Mouse (Mus musculus): ENCODE data around the gene Aspscr1.

Gene Aspscr1

DNA sequence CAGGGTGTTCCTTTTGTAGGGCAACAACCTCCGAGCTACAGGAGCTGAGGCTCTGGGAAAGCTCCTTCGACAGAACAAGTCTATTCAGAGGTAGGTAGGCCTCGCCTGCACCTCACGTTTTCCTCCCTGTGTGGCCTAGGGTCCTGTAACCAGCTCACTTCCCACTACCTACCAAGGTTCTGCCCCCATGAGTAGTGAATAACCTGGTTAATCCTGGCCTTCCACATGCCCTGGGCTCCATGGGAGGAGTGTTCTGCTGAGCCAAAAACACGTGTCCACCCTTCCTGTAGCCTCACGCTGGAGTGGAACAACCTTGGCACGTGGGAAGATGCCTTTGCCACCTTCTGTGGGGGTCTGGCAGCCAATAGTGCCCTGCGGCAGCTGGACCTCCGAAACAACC, 42.4 kb downstream of the Aspscr1 start:
- DNase-seq: no peak

- DNase-seq: no peak
These were observed 46.5 kb downstream of the Aspscr1 start for GRCm38 (mm10) chr11:120719242-120719641.

GRCm38 (mm10) chr11:120719841-120720376, 47.1 kb downstream of the Aspscr1 start:
- DNase-seq: no peak

DNA sequence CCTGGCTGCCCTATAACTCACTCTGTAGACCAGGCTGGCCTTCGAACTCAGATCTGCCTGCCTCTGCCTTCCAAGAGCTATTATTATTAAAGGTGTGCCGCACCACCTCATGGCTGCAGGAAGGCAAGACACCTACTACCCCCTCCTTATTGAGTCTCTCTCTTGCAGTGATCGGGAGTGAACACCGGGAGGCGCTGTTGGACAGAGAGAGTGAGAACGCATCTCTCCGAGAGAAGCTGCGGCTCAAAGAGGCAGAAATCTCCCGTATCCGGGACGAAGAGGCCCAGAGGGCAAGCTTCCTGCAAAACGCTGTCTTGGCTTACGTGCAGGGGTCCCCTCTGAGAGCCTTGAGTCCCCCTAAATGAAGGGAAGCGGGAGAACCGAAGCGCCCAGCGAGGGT, 47.7 kb downstream of the Aspscr1 start:
- peak; percentile 87 for DNase-seq

DNA sequence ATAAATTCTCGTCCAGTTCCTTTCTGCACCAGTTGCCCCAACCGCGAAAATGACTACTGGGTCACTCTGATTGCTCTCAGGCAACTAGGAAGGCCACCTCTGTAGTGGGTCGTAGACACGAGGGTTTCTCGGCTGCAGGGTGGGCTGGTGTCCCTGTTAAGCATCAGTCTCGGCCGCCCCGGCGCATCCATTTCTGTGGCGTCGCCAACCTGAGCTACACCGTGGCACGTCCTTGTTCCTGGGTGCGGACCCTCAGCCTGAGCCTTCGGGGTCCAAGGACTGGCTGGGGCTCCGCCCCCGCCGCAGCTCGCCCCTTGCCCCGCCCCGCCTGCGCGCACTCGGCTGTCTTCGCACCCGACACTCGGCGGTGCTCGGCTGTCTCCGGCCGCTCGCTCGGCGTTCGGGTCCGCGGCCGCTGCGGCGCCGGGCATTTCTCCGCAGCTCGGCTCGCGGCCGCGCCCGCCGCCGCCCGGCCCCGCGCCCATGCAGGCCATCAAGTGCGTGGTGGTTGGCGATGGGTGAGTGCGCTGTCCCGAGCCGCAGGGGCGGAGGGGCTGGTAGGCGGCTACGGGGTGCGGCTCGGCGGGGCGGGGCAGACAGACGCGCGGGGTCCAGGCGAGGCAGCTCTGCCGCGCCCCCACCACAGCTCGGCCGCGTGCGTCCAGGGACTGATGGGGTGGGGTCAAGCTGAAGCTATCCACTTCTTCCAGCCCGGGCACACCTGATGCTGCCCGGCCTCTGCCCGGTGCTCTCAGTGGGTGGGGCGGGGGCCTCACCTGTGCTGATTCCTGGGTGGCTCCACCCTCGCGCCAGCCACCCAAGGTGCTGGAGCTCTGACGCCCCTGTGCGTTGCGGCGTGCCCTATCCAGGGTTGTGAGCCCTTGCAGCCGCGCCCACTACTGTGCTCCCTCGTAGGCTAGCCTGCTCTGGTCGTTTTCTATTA, 48.6 kb downstream of the Aspscr1 start, which contains the start of gene Rac3:
Gene Rac3, plus strand, starts transcription at position 347 of the 943 bp plus-strand sequence.
- DNase-seq: peak; percentile 83

- no peak for DNase-seq
These were observed 49.4 kb downstream of the Aspscr1 start for GRCm38 (mm10) chr11:120722067-120722630.

- peak; percentile 69 for DNase-seq
These were observed 50.1 kb downstream of the Aspscr1 start for GRCm38 (mm10) chr11:120722761-120723382.

DNA sequence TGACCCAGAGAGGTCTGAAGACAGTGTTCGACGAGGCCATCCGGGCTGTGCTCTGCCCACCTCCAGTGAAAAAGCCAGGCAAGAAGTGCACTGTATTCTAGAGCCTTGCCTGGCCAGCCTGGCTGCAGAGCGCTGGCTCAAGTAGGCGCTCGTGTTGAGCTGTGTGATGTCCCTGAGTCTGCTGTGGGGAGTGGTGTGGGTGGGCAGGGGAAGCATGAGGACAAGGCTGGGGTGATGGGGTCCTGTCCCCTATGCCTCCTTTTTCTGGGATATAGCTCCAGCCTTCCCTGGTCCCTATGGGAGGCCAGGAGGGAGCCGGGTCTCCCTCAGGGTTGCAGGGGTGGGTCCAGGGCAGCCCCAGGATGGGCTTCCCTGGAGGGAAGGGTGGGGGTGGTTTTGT, 50.7 kb downstream of the Aspscr1 start:
- no peak for DNase-seq

DNA sequence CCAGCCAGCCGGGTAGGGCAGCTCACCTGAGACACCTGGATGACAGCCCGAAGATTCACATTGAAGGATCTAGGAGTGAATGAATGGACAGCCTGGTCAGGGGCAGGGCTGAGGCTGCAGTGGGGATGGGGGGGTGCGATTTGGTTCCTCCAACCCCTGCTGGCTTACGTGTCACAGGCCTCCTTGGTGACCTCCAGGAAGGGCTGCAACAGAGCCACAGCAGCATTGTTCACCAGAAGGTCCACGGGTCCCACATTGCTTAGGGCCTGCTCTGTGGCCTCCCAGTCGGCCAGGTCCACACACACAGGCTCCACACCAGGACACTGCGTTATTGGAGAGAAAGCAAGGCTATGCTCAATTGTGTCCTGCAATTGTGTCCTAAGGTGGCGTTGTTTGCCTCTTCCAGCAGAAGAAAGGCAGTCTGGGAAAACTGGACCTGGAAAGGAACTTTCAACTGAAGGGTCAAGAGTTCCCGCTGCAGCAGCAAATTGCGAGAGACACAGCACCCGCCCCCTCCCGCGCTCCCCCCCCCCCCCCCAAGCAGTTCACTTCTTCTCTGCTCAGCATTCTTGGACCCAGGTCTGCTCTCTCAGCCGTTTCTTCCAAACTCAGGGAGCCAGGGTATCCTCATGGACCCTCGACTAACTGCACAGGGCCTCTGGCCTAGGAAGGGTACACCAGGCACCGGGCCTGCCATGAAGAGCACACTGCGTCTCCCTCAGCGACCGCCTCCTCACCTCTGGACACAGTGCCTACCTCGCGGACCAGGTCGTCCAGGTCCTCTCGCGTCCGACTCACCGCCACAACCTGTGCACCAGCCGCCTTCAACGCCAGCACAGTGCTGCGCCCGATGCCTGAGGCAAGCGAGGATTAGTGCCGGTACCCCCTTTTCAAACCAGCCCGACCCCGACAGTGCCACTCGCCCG, 53.7 kb downstream of the Aspscr1 start:
- DNase-seq: peak; percentile 61

DNA sequence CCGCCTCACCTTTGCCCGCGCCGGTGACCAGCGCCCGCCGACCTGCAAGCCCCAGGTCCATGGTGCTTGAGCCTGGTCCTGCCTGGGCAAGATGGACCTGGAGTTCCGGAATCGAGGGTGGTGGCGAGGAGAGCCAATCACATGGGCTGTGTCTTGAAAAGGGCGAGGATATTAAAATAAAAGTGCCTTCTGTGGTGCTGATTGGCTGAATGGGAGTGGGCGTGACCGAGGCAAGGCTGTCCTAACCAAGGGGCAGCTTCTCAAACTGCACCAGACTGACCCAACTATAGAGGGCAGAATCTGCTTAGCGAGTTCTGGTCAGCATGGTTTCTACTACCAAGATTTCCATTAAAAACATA, 54.4 kb downstream of the Aspscr1 start, which contains the start of gene Dcxr:
Gene Dcxr, minus strand, starts transcription at position 113 of the 359 bp plus-strand sequence.
- DNase-seq: peak; percentile 95

DNA sequence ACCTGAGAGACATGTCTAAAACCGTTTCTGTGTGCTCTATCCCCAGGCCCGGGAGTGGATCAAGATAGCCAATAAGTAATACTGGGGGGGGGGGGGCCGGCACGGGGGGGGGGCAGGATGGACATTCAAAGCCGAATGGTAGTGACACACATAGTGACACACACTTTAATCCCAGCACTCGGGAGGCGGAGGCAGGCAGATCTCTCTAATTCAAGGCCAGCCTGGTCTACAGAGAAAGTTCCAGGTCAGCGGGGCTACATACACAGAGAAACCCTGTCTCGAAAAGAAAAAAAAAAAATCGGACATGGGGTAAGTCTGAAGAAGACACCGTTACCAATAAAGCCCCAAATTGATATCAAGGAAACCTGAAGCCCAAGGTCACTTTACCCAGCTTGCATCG, 54.8 kb downstream of the Aspscr1 start:
- DNase-seq: no peak

DNA sequence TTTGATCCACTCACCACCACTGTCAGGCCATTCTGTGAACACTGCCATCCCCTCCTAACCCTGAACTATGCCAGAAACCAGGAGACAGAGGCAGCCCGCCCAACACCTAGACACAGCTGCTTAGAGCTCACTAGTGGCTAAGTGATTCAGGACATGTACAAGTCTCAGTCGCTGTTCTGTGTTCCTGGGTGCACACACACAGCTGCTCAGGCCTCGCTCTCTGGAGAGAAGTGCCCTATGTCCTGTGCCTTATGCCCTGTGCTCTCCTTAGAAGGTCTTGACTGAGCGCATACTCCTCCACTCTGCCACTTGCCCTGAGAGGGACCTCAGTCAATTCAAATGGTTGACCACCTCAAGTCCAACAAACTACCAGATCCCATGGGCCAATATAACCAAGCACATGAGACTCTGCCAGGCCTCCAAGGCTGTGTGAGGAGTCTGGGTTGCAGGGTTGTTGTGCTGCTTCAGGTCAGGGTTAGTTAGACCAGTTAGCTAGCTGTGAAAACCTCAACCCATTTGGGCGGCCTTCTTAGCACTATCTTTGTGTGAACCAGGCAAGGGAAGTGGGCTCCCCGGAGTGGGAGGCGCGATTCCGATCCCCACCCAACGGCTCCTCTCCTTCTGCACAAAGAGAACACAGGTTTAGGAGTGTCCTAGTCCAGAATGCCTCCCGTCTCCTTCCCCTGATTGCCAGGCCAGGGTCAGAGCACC, 55.9 kb downstream of the Aspscr1 start:
- DNase-seq: no peak

GRCm38 (mm10) chr11:120729432-120730050, 56.8 kb downstream of the Aspscr1 start:
- DNase-seq: peak; percentile 68

DNA sequence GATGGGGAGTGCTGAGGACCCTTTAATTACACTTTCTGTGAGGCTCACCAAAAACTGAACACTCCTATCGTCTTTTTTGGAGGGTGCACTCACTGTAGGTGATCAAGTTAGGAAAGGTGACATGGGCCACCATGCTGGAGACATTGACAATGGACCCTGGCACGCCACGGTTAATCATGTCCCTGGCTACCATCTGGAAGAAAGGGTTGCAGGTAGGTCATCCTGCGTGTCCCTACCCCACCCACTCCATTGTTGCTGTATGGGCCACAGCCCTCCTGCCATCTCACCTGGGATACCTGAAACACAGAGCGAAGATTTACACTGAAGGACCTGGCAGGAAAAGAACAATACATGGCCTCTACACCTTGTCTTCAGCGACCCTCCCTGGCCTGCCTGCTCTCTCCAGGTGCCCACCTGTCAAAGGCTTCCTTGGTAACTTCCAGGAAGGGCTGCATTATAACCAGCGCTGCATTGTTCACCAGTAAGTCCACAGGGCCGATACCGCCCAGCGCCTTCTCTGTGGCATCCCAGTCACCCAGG, 57.6 kb downstream of the Aspscr1 start:
- DNase-seq: no peak

- no peak for DNase-seq
These were observed 58.6 kb downstream of the Aspscr1 start for GRCm38 (mm10) chr11:120731395-120731794.

DNA sequence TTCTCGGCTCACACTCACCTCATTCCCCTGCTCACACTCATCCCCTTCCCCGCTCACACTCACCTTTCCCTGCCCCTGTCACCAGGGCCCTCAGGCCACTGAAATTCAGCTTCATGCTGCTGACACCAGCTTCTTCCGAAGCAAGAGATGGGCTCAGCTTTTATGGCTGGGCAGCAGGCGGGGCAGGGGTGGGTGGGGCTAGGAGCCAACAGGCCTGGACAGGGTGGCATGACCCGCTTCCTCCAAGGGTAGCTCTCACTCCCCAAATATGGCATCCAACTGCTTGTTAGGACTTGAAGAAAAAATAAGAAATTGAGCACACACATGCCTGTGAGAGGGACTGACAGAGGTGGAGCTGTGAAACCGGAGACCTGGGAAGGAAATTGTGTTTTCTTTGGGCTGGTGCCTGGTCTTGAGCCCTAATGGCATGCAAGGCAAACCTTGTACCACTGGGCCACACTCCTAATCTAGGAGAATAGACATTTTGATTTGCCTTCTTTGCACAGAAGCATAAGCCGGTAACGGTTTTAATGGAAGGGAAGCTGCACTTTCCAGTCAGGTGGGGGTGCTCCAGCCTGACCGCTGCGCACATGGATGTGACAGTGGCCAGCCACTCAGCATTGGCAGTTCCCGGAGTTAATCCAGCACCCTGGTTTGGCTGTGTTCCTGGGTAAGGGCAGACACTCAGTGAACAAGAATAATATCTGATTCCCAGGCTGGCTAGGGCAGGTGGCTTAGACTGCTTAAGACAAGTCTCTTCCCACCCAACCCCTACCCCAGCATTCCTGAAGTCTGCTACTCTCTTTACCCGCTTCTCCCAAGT, 59.3 kb downstream of the Aspscr1 start, which contains the start of gene Cbr2:
Gene Cbr2, minus strand, starts transcription at position 257 of the 823 bp plus-strand sequence.
- DNase-seq: peak; percentile 53

DNA sequence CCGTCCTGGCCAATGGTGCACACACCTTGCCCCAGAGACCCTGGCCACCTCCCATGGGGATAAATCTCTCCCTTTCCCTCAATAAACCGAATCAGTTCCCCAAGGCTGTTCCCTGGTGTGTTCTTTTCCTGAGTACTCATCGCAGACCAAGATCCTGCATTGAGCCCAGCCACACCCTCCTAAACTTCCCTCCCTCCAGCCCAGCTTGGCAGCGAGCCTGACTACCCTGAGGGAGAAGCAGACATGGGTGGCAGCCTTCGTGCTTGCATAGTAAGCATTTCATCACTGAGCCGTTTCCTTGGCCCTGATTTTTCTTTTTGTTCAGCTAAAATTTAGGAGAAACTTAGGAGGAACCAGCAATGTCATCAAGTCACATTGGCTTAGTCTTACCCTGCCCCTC, 60.7 kb downstream of the Aspscr1 start:
- DNase-seq: peak; percentile 75

GRCm38 (mm10) chr11:120736424-120736823, 63.7 kb downstream of the Aspscr1 start:
- DNase-seq: no peak

- DNase-seq: no peak
These were observed 68.2 kb downstream of the Aspscr1 start for GRCm38 (mm10) chr11:120740981-120741380.
